Mouse (Mus musculus) midbrain, embryonic 10.5 days (tissue): ENCODE results near the gene Iffo1. TPM values are rescaled to one million over a fixed set of nuclear protein-coding genes. Genes with fewer than 3 reads are reported as not detected.

Experiments used
- DNase-seq: peaks from one replicate; pipeline ENCODE4 v3.0.0-alpha.2; 2017; ENCODE audit warnings: low spot score
- H3K27ac ChIP-seq: fragments of 300-500 bp; sonication (generic); replicated peaks from 2 replicates; pipeline ENCODE4 v1.5.1; 2016; ENCODE audit warnings: mild to moderate bottlenecking
- H3K27me3 ChIP-seq: fragments of 300-500 bp; sonication (generic); 2 replicates; pipeline ENCODE4 v1.6.1; 2016; ENCODE audit warnings: low read depth, mild to moderate bottlenecking; ENCODE audit not compliant: poor library complexity, severe bottlenecking
- H3K36me3 ChIP-seq: fragments of 300-500 bp; sonication (generic); 2 replicates; pipeline ENCODE4 v1.6.1; 2016; ENCODE audit warnings: mild to moderate bottlenecking, moderate library complexity
- H3K4me1 ChIP-seq: fragments of 300-500 bp; sonication (generic); 2 replicates; pipeline ENCODE4 v1.6.1; 2016
- H3K4me3 ChIP-seq: fragments of 300-500 bp; sonication (generic); 2 replicates; pipeline ENCODE4 v1.5.1; 2016; ENCODE audit warnings: mild to moderate bottlenecking, moderate library complexity
- H3K9me3 ChIP-seq: fragments of 300-500 bp; sonication (generic); replicated peaks from 2 replicates; pipeline ENCODE4 v1.6.1; 2016; ENCODE audit warnings: mild to moderate bottlenecking
- WGBS: fragments of 180-500 bp; shearing (Covaris S2); methylation state at CpG from one replicate; pipeline ENCODE4 v1.1.7; 2016; 5-methylcytosine and 5-hydroxymethylcytosine counted together
- polyA plus RNA-seq: library from polyadenylated mRNA; unstranded; fragments of >200 nt; fragmentation: Nextera tagmentation; extraction: Ambion mirVana; gene quantifications from 2 replicates; pipeline ENCODE4 v1.2.1, GENCODE M21; 2016

The Iffo1 gene
- polyA plus RNA-seq, 1 experiment from 2014 or later = 12.7 TPM

GRCm38 (mm10) chr6:125165328-125165891, 20.4 kb downstream of the Iffo1 start:
- under 1% methylated on average over 36 of the region's 36 CpGs for WGBS
- Histone ChIP-seq H3K36me3 (peaks cover 83% of the 10 kb centered on the region), H3K4me3 (peak overlapping the region; percentile 98), H3K27ac (peak overlapping the region; percentile 100), H3K4me1 (peaks cover 57% of the 10 kb centered on the region), H3K27me3 (no peaks in the 10 kb centered on the region), H3K9me3 (no peaks in the 10 kb centered on the region)
- peak; percentile 97 for DNase-seq

GRCm38 (mm10) chr6:125166051-125166751, 21.2 kb downstream of the Iffo1 start, which contains the start of gene Gapdh:
TSS of gene Gapdh (minus strand) at chr6:125166467.
- peak; percentile 78 for DNase-seq
- WGBS = under 1% methylated on average over 18 of the region's 18 CpGs
- Histone ChIP-seq H3K4me1 (peaks cover 49% of the 10 kb centered on the region), H3K36me3 (peaks cover 83% of the 10 kb centered on the region), H3K9me3 (no peaks in the 10 kb centered on the region), H3K27me3 (no peaks in the 10 kb centered on the region), H3K27ac (peak within 1 kb of the TSS; percentile 100), H3K4me3 (peak within 1 kb of the TSS; percentile 98)

GRCm38 (mm10) chr6:125166861-125167650, 22.0 kb downstream of the Iffo1 start:
- Histone ChIP-seq H3K36me3 (peaks cover 84% of the 10 kb centered on the region), H3K9me3 (no peaks in the 10 kb centered on the region), H3K4me3 (peak overlapping the region; percentile 98), H3K27me3 (no peaks in the 10 kb centered on the region), H3K4me1 (peaks cover 44% of the 10 kb centered on the region), H3K27ac (peak overlapping the region; percentile 100)
- DNase-seq = peak; percentile 64
- WGBS = 16% methylated on average over 10 of the region's 10 CpGs

- no peaks in the 10 kb centered on the region for H3K9me3 ChIP-seq
- 92% methylated on average over 14 of the region's 14 CpGs for WGBS
- no peak overlapping the region for H3K4me3 ChIP-seq
- H3K27ac ChIP-seq = no peak overlapping the region
- H3K4me1 ChIP-seq = peaks cover 35% of the 10 kb centered on the region
- no peaks in the 10 kb centered on the region for H3K27me3 ChIP-seq
- peaks cover 84% of the 10 kb centered on the region for H3K36me3 ChIP-seq
- DNase-seq = no peak
Observed at GRCm38 (mm10) chr6:125168086-125168485, 23.0 kb downstream of the Iffo1 start.

GRCm38 (mm10) chr6:125170194-125170593, 25.2 kb downstream of the Iffo1 start:
- peaks cover 86% of the 10 kb centered on the region for H3K36me3 ChIP-seq
- DNase-seq = no peak
- no peak overlapping the region for H3K27ac ChIP-seq
- no peak overlapping the region for H3K4me3 ChIP-seq
- H3K4me1 ChIP-seq = peaks cover 24% of the 10 kb centered on the region
- no peaks in the 10 kb centered on the region for H3K27me3 ChIP-seq
- 84% methylated on average over 6 of the region's 6 CpGs for WGBS
- H3K9me3 ChIP-seq = no peaks in the 10 kb centered on the region

GRCm38 (mm10) chr6:125172474-125172873, 27.4 kb downstream of the Iffo1 start:
- H3K4me1 ChIP-seq = peaks cover 7% of the 10 kb centered on the region
- H3K36me3 ChIP-seq = peaks cover 100% of the 10 kb centered on the region
- H3K4me3 ChIP-seq = no peak overlapping the region
- WGBS = 94% methylated on average over 2 of the region's 2 CpGs
- H3K27me3 ChIP-seq = no peaks in the 10 kb centered on the region
- no peak overlapping the region for H3K27ac ChIP-seq
- no peak for DNase-seq
- no peaks in the 10 kb centered on the region for H3K9me3 ChIP-seq

GRCm38 (mm10) chr6:125173256-125173655, 28.2 kb downstream of the Iffo1 start:
- H3K4me3 ChIP-seq = no peak overlapping the region
- H3K4me1 ChIP-seq = no peaks in the 10 kb centered on the region
- no peak for DNase-seq
- H3K36me3 ChIP-seq = peaks cover 100% of the 10 kb centered on the region
- 95% methylated on average over 7 of the region's 7 CpGs for WGBS
- H3K27ac ChIP-seq = no peak overlapping the region
- H3K27me3 ChIP-seq = no peaks in the 10 kb centered on the region
- H3K9me3 ChIP-seq = no peaks in the 10 kb centered on the region

GRCm38 (mm10) chr6:125175469-125175868, 30.4 kb downstream of the Iffo1 start:
- Histone ChIP-seq H3K4me1 (no peaks in the 10 kb centered on the region), H3K27ac (no peak overlapping the region), H3K36me3 (peaks cover 100% of the 10 kb centered on the region), H3K4me3 (no peak overlapping the region), H3K27me3 (no peaks in the 10 kb centered on the region), H3K9me3 (no peaks in the 10 kb centered on the region)
- WGBS = 89% methylated on average over 5 of the region's 5 CpGs
- DNase-seq = no peak

GRCm38 (mm10) chr6:125179601-125180000, 34.6 kb downstream of the Iffo1 start:
- DNase-seq = no peak
- H3K4me1 ChIP-seq = no peaks in the 10 kb centered on the region
- WGBS = 93% methylated on average over 7 of the region's 7 CpGs
- no peaks in the 10 kb centered on the region for H3K27me3 ChIP-seq
- H3K4me3 ChIP-seq = no peak overlapping the region
- peaks cover 100% of the 10 kb centered on the region for H3K36me3 ChIP-seq
- H3K27ac ChIP-seq = no peak overlapping the region
- no peaks in the 10 kb centered on the region for H3K9me3 ChIP-seq

GRCm38 (mm10) chr6:125182133-125182532, 37.1 kb downstream of the Iffo1 start:
- Histone ChIP-seq H3K4me1 (no peaks in the 10 kb centered on the region), H3K27ac (no peak overlapping the region), H3K9me3 (no peaks in the 10 kb centered on the region), H3K4me3 (no peak overlapping the region), H3K36me3 (peaks cover 100% of the 10 kb centered on the region), H3K27me3 (no peaks in the 10 kb centered on the region)
- DNase-seq = no peak
- WGBS = 87% methylated on average over 5 of the region's 5 CpGs

- Histone ChIP-seq H3K27ac (no peak overlapping the region), H3K9me3 (no peaks in the 10 kb centered on the region), H3K4me3 (no peak overlapping the region), H3K4me1 (peaks cover 14% of the 10 kb centered on the region), H3K36me3 (peaks cover 88% of the 10 kb centered on the region), H3K27me3 (no peaks in the 10 kb centered on the region)
- 93% methylated on average over 10 of the region's 10 CpGs for WGBS
- DNase-seq = no peak
Observed at GRCm38 (mm10) chr6:125186203-125186602, 41.2 kb downstream of the Iffo1 start.

GRCm38 (mm10) chr6:125190816-125191215, 45.8 kb downstream of the Iffo1 start:
- Histone ChIP-seq H3K4me3 (peak overlapping the region; percentile 77), H3K9me3 (no peaks in the 10 kb centered on the region), H3K27ac (peak overlapping the region; percentile 98), H3K27me3 (no peaks in the 10 kb centered on the region), H3K4me1 (peaks cover 36% of the 10 kb centered on the region), H3K36me3 (peaks cover 68% of the 10 kb centered on the region)
- DNase-seq = no peak
